Comparison of ENCODE assay signal across 7 mouse cellular contexts in genomic region chr1:74505721-74506464, GRCm38 (mm10). TPM values are rescaled to one million over a fixed set of nuclear protein-coding genes. Genes with fewer than 3 reads are reported as not detected.
DNase-seq lines count a peak whose midpoint lies in the region; ATAC-seq lines count a peak whose summit lies in the region.

TSS of gene Cnot9 (plus strand) at chr1:74506058.

- H3K27ac ChIP-seq in embryonic facial prominence, embryonic 11.5 days (replicated peaks; ENCODE audit: low read depth, low read length): peak within 1 kb of the TSS; percentile 93
- H3K27ac ChIP-seq in limb, embryonic 10.5 days: peak within 1 kb of the TSS; percentile 96
- peak within 1 kb of the TSS; percentile 88 for H3K27ac ChIP-seq in midbrain, embryonic 13.5 days

- WGBS in embryonic facial prominence, embryonic 11.5 days: under 1% methylated on average over 57 of the region's 64 CpGs
- WGBS in limb, embryonic 10.5 days: under 1% methylated on average over 64 of the region's 64 CpGs
- WGBS in midbrain, embryonic 13.5 days: under 1% methylated on average over 61 of the region's 64 CpGs

- H3K9me3 ChIP-seq in embryonic facial prominence, embryonic 11.5 days (replicated peaks; ENCODE audit: control insufficient read depth, low read length): no peaks in the 10 kb centered on the region
- H3K9me3 ChIP-seq in limb, embryonic 10.5 days (replicated peaks): no peaks in the 10 kb centered on the region
- H3K9me3 ChIP-seq in midbrain, embryonic 13.5 days: no peaks in the 10 kb centered on the region

- DNase-seq in adrenal gland, postnatal 14 days: peak; percentile 100
- DNase-seq in embryonic facial prominence, embryonic 11.5 days (ENCODE audit: low spot score): peak; percentile 99
- peak; percentile 99 for DNase-seq in kidney, adult 11 months
- peak; percentile 100 for DNase-seq in limb, embryonic 10.5 days (ENCODE audit: low spot score)
- DNase-seq in spleen, adult 12 weeks (ENCODE audit: low spot score): peak; percentile 100

- peak within 1 kb of the TSS; percentile 95 for H3K9ac ChIP-seq in embryonic facial prominence, embryonic 11.5 days (replicated peaks; ENCODE audit: low read length)
- peak within 1 kb of the TSS; percentile 80 for H3K9ac ChIP-seq in midbrain, embryonic 13.5 days (replicated peaks)

- H3K4me2 ChIP-seq in embryonic facial prominence, embryonic 11.5 days (ENCODE audit: low read depth, low read length): peak within 1 kb of the TSS; percentile 52
- peak within 1 kb of the TSS; percentile 81 for H3K4me2 ChIP-seq in midbrain, embryonic 13.5 days (replicated peaks)

- no peaks in the 10 kb centered on the region for H3K27me3 ChIP-seq in embryonic facial prominence, embryonic 11.5 days (ENCODE audit: control insufficient read depth, insufficient read depth, low read length)
- H3K27me3 ChIP-seq in limb, embryonic 10.5 days (ENCODE audit: low read depth, poor library complexity, severe bottlenecking): no peaks in the 10 kb centered on the region
- H3K27me3 ChIP-seq in midbrain, embryonic 13.5 days: no peaks in the 10 kb centered on the region

- no peaks in the 10 kb centered on the region for H3K4me1 ChIP-seq in embryonic facial prominence, embryonic 11.5 days (ENCODE audit: control insufficient read depth, insufficient read depth, low read length)
- H3K4me1 ChIP-seq in limb, embryonic 10.5 days: peaks cover 20% of the 10 kb centered on the region
- peaks cover 42% of the 10 kb centered on the region for H3K4me1 ChIP-seq in midbrain, embryonic 13.5 days (replicated peaks)

- H3K4me3 ChIP-seq in embryonic facial prominence, embryonic 11.5 days (ENCODE audit: low read depth, low read length): peak within 1 kb of the TSS; percentile 89
- peak within 1 kb of the TSS; percentile 82 for H3K4me3 ChIP-seq in limb, embryonic 10.5 days
- H3K4me3 ChIP-seq in midbrain, embryonic 13.5 days (replicated peaks): peak within 1 kb of the TSS; percentile 82

- no peaks in the 10 kb centered on the region for H3K36me3 ChIP-seq in embryonic facial prominence, embryonic 11.5 days (replicated peaks; ENCODE audit: control insufficient read depth, insufficient read depth, low read depth, low read length)
- H3K36me3 ChIP-seq in limb, embryonic 10.5 days: peaks cover 50% of the 10 kb centered on the region
- no peaks in the 10 kb centered on the region; the same call in 1 of the 2 replicates for H3K36me3 ChIP-seq in midbrain, embryonic 13.5 days

- peak; percentile 98 for ATAC-seq in embryonic facial prominence, embryonic 11.5 days (replicated peaks; ENCODE audit: insufficient number of reproducible peaks, low FRiP score, low TSS enrichment, low read depth)
- ATAC-seq in granulocyte monocyte progenitor cell, adult 5-6 weeks (replicated peaks; ENCODE audit: poor library complexity, severe bottlenecking): peak; percentile 91
- ATAC-seq in midbrain, embryonic 13.5 days: peak; percentile 99

RNA-seq across cellular contexts. Expression of gene Cnot9, which starts in this region (rescaled TPM):
- 30.8 and 32.2 TPM in 2 replicates for total RNA-seq in adrenal gland, postnatal 14 days (2021)
- 106 and 112 TPM in 2 replicates for polyA plus RNA-seq in embryonic facial prominence, embryonic 11.5 days (2014; fragmentation: Nextera tagmentation; extraction: Ambion mirVana)
- total RNA-seq in granulocyte monocyte progenitor cell, adult 5-6 weeks (2014; fragmentation: Nextera tagmentation): 58.2 and 66.7 TPM in 2 replicates
- total RNA-seq in granulocyte monocyte progenitor cell, adult 5-6 weeks (2017): 62.5 and 76.6 TPM in 2 replicates
- 116 and 121 TPM in 2 replicates for polyA plus RNA-seq in limb, embryonic 10.5 days (2016; fragmentation: Nextera tagmentation; extraction: Ambion mirVana)
- polyA plus RNA-seq in midbrain, embryonic 13.5 days (2015; fragmentation: Nextera tagmentation; extraction: Ambion mirVana): 57.7 and 58.3 TPM in 2 replicates

Comparison
In these comparisons a context has a peak if more than half of its experiments do, and no peak if none do; other contexts are left out.
1. Peak in every context shown above with its lines: DNase-seq, ATAC-seq, H3K4me3 ChIP-seq and H3K27ac ChIP-seq.